Mouse (Mus musculus): ENCODE data around the gene Mettl7a1.
A peak's percentile ranks its signal among the peaks of the same experiment; 100 is the strongest.
"Not testable (repeated sequence)": the region's sequence is repeated elsewhere in the genome, so short reads cannot be mapped to it uniquely, and the experiment has no call there.

DNA sequence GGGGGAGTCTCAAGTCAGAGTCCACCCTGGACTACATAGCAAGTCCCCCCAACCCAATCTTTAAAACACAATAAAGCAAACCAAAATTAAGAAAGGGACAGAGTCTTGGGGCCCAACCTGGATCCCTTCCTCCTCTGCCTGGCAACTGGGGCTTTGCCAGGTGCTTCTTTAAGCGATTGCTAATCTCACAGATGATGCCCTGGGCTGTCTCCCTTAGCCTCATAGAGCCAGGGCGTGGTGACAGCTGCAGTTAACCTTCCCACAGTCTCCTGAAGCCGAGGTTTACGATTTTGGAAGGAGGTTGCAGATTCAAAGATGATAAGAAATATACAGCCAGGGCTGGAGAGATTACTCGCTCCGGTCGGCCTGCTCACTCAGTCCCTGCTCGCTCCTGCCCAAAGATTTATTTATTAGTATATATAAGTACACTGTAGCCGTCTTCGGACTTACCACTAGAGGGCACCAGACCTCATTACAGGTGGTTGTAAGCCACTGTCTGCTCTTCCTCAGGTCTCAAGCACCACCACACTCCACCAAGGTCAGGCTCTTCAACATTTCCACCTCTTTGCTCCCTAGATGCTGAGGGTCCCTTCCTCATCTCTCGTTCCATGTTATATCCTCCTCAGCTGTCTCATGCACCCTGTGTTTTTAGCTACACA lies 3.6 kb downstream of the Mettl7a1 start:
- TF ChIP-seq CTCF (IDR thresholded peaks at IDR 0.05 in 2 of 3, conservative IDR thresholded peaks at IDR 0.05 in 1 of 3; ENCODE audit: control insufficient read depth in 1 of 3, insufficient read depth in 1 of 3, low read depth in 2 of 3, low read length in 3 of 3, poor library complexity in 1 of 3, severe bottlenecking in 1 of 3), result peak; percentile 27 to 64 (median 52); a peak in 5 of 6 replicates
- not testable (repeated sequence) for TF ChIP-seq POLR2A (IDR thresholded peaks at IDR 0.05; ENCODE audit: control insufficient read depth in 1 of 2, insufficient read depth in 1 of 2, low read depth in 1 of 2, low read length in 2 of 2, poor library complexity in 1 of 2)

All from MEL (cell line).